Mouse (Mus musculus): ENCODE measurements around the gene Rab25. TPM values are rescaled to one million over a fixed set of nuclear protein-coding genes. Genes with fewer than 3 reads are reported as not detected.
A peak's percentile ranks its signal among the peaks of the same experiment; 100 is the strongest.

Gene Rab25
- total RNA-seq, 2 experiments from 2014 or later: not detected

- intact Hi-C loops (cut with DNase I): no loop called here
- DNase-seq (ENCODE audit: extremely low spot score in 1 of 2, low spot score in 2 of 2): no peak
Measured at GRCm38 (mm10) chr3:88495741-88496415, 52.2 kb downstream of the Rab25 start.

GRCm38 (mm10) chr3:88494836-88495628 is 53.1 kb downstream of the Rab25 start:
- peak in 1 of 2 experiments; percentile 69 for DNase-seq (ENCODE audit: extremely low spot score in 1 of 2, low spot score in 2 of 2)
- intact Hi-C loops (cut with DNase I): no loop called here

DNA sequence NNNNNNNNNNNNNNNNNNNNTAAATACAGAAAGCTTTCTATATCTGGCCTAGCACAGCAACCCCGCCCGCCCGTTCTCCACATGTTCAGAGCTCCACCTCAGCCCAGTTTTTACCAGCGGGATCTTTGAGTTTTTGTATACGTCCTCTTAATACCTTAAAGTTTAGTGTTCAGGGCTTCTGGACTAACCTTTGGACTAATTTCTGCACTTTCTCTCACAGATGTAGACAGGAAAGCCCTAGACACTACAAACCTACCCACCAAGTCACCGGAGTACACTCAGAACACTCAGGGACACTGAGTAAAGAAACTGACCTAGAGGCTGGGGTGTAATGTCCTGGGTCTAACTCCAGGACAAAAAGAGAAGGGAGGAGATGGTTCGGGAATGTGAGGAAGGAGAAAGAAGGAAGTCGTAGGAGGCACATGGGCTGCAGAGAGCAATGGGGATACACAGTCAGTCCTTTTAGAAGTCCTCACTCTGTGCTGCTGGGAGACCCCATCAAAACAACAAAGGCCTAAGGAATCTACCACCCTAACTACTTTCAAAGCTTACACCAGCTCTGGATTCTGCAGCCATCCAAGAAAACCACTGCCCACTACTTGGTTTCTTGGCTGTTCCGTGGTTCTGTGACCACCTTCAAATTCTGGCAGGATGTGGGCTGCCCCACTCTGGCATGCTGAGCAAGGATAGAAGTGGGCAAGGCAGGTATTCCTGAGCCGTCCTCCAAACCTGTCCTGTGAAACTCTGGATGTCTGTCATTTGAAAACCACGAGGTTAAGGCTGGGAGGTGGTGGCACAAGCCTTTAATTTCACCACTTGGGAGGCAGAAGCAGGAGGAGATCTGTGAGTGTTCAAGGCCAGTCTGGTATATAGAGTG is 54.2 kb downstream of the Rab25 start:
- DNase-seq (ENCODE audit: extremely low spot score in 1 of 2, low spot score in 2 of 2): no peak
- intact Hi-C loops (cut with DNase I): no loop called here

Small RNA genes lying within 50 kb of the gene (microRNA-seq; reads per million reads assigned to microRNA genes)
- gene Mir1905: not detected

Other genes with a start within 250 kb of the Rab25 start
- gene Glmp, start 223.3 kb downstream of the Rab25 start, total RNA-seq (2021): 10 to 100 TPM; 74.6 to 79.2 TPM
- 1 to 10 TPM in 1 of 2 experiments, under 1 TPM in 1; 0.63 to 1.5 TPM for gene Tmem79, start 212.2 kb downstream of the Rab25 start, total RNA-seq (2021)
- gene Smg5, start 212.0 kb downstream of the Rab25 start, total RNA-seq (2021): 10 to 100 TPM; 73.5 to 74.7 TPM
- 1 to 10 TPM; 3.5 to 3.6 TPM for gene Paqr6, start 183.7 kb downstream of the Rab25 start, total RNA-seq (2021)
- gene Bglap3, start 175.6 kb downstream of the Rab25 start, total RNA-seq (2021): under 1 TPM in 1 of 2 experiments, not detected in 1; 0.66 TPM
- gene Bglap2, start 169.6 kb downstream of the Rab25 start, total RNA-seq (2021): not detected
- 1 to 10 TPM in 1 of 2 experiments, under 1 TPM in 1; 0.95 to 2.6 TPM for gene Bglap, start 163.8 kb downstream of the Rab25 start, total RNA-seq (2021)
- 10 to 100 TPM; 10.3 to 11.5 TPM for gene Pmf1, start 138.0 kb downstream of the Rab25 start, total RNA-seq (2021)
- gene Slc25a44, start 123.2 kb downstream of the Rab25 start, total RNA-seq (2021): 10 to 100 TPM; 60.3 to 62.5 TPM
- 10 to 100 TPM; 46.5 to 52.6 TPM for gene Sema4a, start 87.1 kb downstream of the Rab25 start, total RNA-seq (2021)
- gene Lmna, start 38.3 kb downstream of the Rab25 start, total RNA-seq (2021): 10 to 100 TPM; 47.2 to 48.6 TPM
- gene Mex3a, start 15.9 kb downstream of the Rab25 start, total RNA-seq (2021): 10 to 100 TPM in 1 of 2 experiments, 1 to 10 TPM in 1; 6.9 to 10.7 TPM
- gene Lamtor2, start 4.8 kb upstream of the Rab25 start, total RNA-seq (2021): 100 to 1,000 TPM; 109 to 110 TPM
- gene Ubqln4, start 5.5 kb upstream of the Rab25 start, total RNA-seq (2021): 10 to 100 TPM; 78.8 to 82.6 TPM
- gene Ssr2, start 27.6 kb upstream of the Rab25 start, total RNA-seq (2021): 100 to 1,000 TPM; 127 to 128 TPM
- 100 to 1,000 TPM; 257 to 264 TPM for gene Arhgef2, start 57.7 kb upstream of the Rab25 start, total RNA-seq (2021)
- not detected for gene Rxfp4, start 104.8 kb upstream of the Rab25 start, total RNA-seq (2021)
- 10 to 100 TPM; 52.0 to 55.7 TPM for gene Khdc4, start 137.5 kb upstream of the Rab25 start, total RNA-seq (2021)
- gene Rit1, start 168.5 kb upstream of the Rab25 start, total RNA-seq (2021): 10 to 100 TPM; 42.9 to 55.5 TPM
- 100 to 1,000 TPM; 433 to 447 TPM for gene Syt11, start 226.9 kb upstream of the Rab25 start, total RNA-seq (2021)

Data from left cerebral cortex, postnatal 10 days (tissue).